Mouse (Mus musculus) bone marrow, adult 2 months (tissue): ENCODE measurements at regions not wholly inside any gene's neighbourhood (a gene's known extent, or its start where the extent isn't known, plus 50 kb on each side); places are given as distances from the start of the nearest gene placed in this dataset.

Experiments used
- CTCF ChIP-seq: fragments of 200-500 bp; IDR thresholded peaks from 2 replicates; pipeline ENCODE4 v1.5.1; 2011; ENCODE audit warnings: low read length, control low read depth; ENCODE audit not compliant: control insufficient read depth, insufficient read depth
- POLR2A ChIP-seq: fragments of 200-500 bp; IDR thresholded peaks from 2 replicates; pipeline ENCODE4 v1.6.1; 2011; ENCODE audit warnings: low read depth, mild to moderate bottlenecking, control low read depth, low read length, borderline replicate concordance; ENCODE audit not compliant: control insufficient read depth

DNA sequence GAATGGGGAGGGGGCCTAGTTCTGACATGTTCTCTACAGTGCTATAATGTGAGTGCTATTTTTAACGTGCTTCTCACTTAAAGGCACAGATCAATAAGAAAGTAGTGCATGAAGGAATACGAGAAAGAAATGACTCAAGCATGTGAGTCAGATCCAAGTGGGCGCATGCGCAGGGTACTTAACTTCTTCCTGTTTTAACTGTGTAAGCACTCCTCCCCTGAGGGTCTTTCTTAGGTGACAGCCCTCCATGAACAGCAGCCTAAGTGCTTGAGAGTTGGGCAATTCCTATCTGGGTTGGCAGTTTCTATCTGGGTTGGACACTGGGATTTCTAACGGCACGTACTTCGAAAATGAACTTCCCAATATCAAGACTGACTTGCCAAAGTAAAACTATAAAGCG lies 130.8 kb downstream of the Tas2r134 start:
- no peak for TF ChIP-seq POLR2A
- no peak for TF ChIP-seq CTCF
